Mouse (Mus musculus) MEL (cell line): Measurements from ENCODE around the gene Dhrs1. TPM values are rescaled to one million over a fixed set of nuclear protein-coding genes. Genes with fewer than 3 reads are reported as not detected.

Experiments used
- DNase-seq: peaks from one replicate; pipeline ENCODE4 v3.0.0; 2011; ENCODE audit warnings: low read depth, low spot score
- H3K27ac ChIP-seq: 2 replicates; pipeline ENCODE4 v1.5.1; 2012; ENCODE audit warnings: low read depth, mild to moderate bottlenecking, control low read depth, low read length, moderate library complexity; ENCODE audit not compliant: control insufficient read depth
- H3K27me3 ChIP-seq, 2 experiments: fragments of 150-350 bp in 1 of 2; sonication (generic) in 1 of 2; 2 replicates each; pipeline ENCODE4 v1.6.1; 2012; ENCODE audit warnings: low read length in 2 of 2, mild to moderate bottlenecking in 2 of 2, improper control_type of control experiment in 1 of 2, moderate library complexity in 1 of 2; ENCODE audit not compliant: insufficient read depth in 2 of 2, control insufficient read depth in 1 of 2
- H3K36me3 ChIP-seq, 2 experiments: 2 replicates each; pipeline ENCODE4 v1.6.1; 2012 to 2014; ENCODE audit warnings: low read length in 2 of 2, improper control_type of control experiment in 1 of 2, inconsistent platforms in 1 of 2, mild to moderate bottlenecking in 1 of 2; ENCODE audit not compliant: insufficient read depth in 2 of 2, control insufficient read depth in 1 of 2
- H3K4me1 ChIP-seq, 2 experiments: fragments of 150-350 bp in 1 of 2; sonication (generic) in 1 of 2; 2 replicates each; pipeline ENCODE4 v1.6.1; 2012; ENCODE audit warnings: low read length in 2 of 2, improper control_type of control experiment in 1 of 2, mild to moderate bottlenecking in 1 of 2; ENCODE audit not compliant: insufficient read depth in 2 of 2, control insufficient read depth in 1 of 2
- H3K4me3 ChIP-seq, 2 experiments: fragments of 150-350 bp in 1 of 2; sonication (generic) in 1 of 2; 2 replicates each; pipeline ENCODE4 v1.5.1; 2012; ENCODE audit warnings: low read depth in 2 of 2, low read length in 2 of 2, mild to moderate bottlenecking in 2 of 2, moderate library complexity in 2 of 2, control low read depth in 1 of 2, improper control_type of control experiment in 1 of 2; ENCODE audit not compliant: control insufficient read depth in 1 of 2, insufficient read depth in 1 of 2
- H3K79me2 ChIP-seq: 2 replicates; pipeline ENCODE4 v1.6.1; 2012; ENCODE audit warnings: mild to moderate bottlenecking, low read length, moderate library complexity; ENCODE audit not compliant: control insufficient read depth, poor library complexity, insufficient read depth
- H3K9ac ChIP-seq: 2 replicates; pipeline ENCODE4 v1.6.1; 2012; ENCODE audit warnings: low read depth, mild to moderate bottlenecking, control low read depth, low read length, moderate library complexity; ENCODE audit not compliant: control insufficient read depth, poor library complexity, severe bottlenecking
- H3K9me3 ChIP-seq: fragments of 150-350 bp; sonication (generic); replicated peaks from 2 replicates; pipeline ENCODE4 v1.6.1; 2012; ENCODE audit warnings: mild to moderate bottlenecking, low read length, improper control_type of control experiment, moderate library complexity; ENCODE audit not compliant: insufficient read depth
- CHD1 ChIP-seq: IDR thresholded peaks from 2 replicates; pipeline ENCODE4 v1.6.1; 2012; ENCODE audit warnings: low read depth, mild to moderate bottlenecking, inconsistent platforms, low read length, improper control_type of control experiment
- E2F4 ChIP-seq: IDR thresholded peaks from 2 replicates; pipeline ENCODE4 v1.6.1; 2011; ENCODE audit warnings: low read depth, low read length, improper control_type of control experiment, borderline replicate concordance
- ELF1 ChIP-seq: IDR thresholded peaks from 2 replicates; pipeline ENCODE4 v1.6.1; 2014; ENCODE audit warnings: low read depth, mild to moderate bottlenecking, inconsistent platforms, low read length, improper control_type of control experiment, moderate library complexity
- HCFC1 ChIP-seq: IDR thresholded peaks from 2 replicates; pipeline ENCODE4 v1.6.1; 2012; ENCODE audit warnings: low read depth, mild to moderate bottlenecking, inconsistent platforms, low read length, improper control_type of control experiment, moderate library complexity
- KAT2A ChIP-seq: conservative IDR thresholded peaks from 2 replicates; pipeline ENCODE4 v1.6.1; 2012; ENCODE audit warnings: low read depth, low read length, improper control_type of control experiment, inconsistent platforms
- MXI1 ChIP-seq: IDR thresholded peaks from 2 replicates; pipeline ENCODE4 v1.6.1; 2011; ENCODE audit warnings: mild to moderate bottlenecking, low read depth, low read length, improper control_type of control experiment
- MYB ChIP-seq: IDR thresholded peaks from 2 replicates; pipeline ENCODE4 v1.6.1; 2011; ENCODE audit warnings: mild to moderate bottlenecking, low read depth, low read length, improper control_type of control experiment
- MYC ChIP-seq: IDR thresholded peaks from 2 replicates; pipeline ENCODE4 v1.6.1; 2011; ENCODE audit warnings: low read depth, mild to moderate bottlenecking, low read length, improper control_type of control experiment, moderate library complexity
- NELFE ChIP-seq: IDR thresholded peaks from 2 replicates; pipeline ENCODE4 v1.6.1; 2011; ENCODE audit warnings: low read depth, low read length, improper control_type of control experiment
- POLR2A ChIP-seq, 2 experiments: IDR thresholded peaks; 2 replicates each; pipeline ENCODE4 v1.6.1; 2011 to 2012; ENCODE audit warnings: low read length in 2 of 2, mild to moderate bottlenecking in 2 of 2, control low read depth in 1 of 2, improper control_type of control experiment in 1 of 2, low read depth in 1 of 2, moderate library complexity in 1 of 2; ENCODE audit not compliant: control insufficient read depth in 1 of 2, insufficient read depth in 1 of 2, poor library complexity in 1 of 2
- POLR2AphosphoS2 ChIP-seq: IDR thresholded peaks from 2 replicates; pipeline ENCODE4 v1.6.1; 2011; ENCODE audit warnings: low read length, improper control_type of control experiment
- RAD21 ChIP-seq: IDR thresholded peaks from 2 replicates; pipeline ENCODE4 v1.6.1; 2011; ENCODE audit warnings: mild to moderate bottlenecking, low read depth, low read length, improper control_type of control experiment
- RCOR1 ChIP-seq: IDR thresholded peaks from 2 replicates; pipeline ENCODE4 v1.6.1; 2012; ENCODE audit warnings: low read depth, mild to moderate bottlenecking, inconsistent platforms, low read length, improper control_type of control experiment
- SIN3A ChIP-seq: IDR thresholded peaks from 2 replicates; pipeline ENCODE4 v1.6.1; 2012; ENCODE audit warnings: low read length, improper control_type of control experiment, inconsistent platforms
- SMC3 ChIP-seq: IDR thresholded peaks from 2 replicates; pipeline ENCODE4 v1.6.1; 2011; ENCODE audit warnings: low read depth, low read length, improper control_type of control experiment
- TAL1 ChIP-seq: IDR thresholded peaks from 2 replicates; pipeline ENCODE4 v1.6.1; 2012; ENCODE audit warnings: mild to moderate bottlenecking, inconsistent platforms, low read length, moderate library complexity, mixed read lengths
- TCF12 ChIP-seq: IDR thresholded peaks from 2 replicates; pipeline ENCODE4 v1.6.1; 2014; ENCODE audit warnings: low read depth, mild to moderate bottlenecking, inconsistent platforms, low read length, improper control_type of control experiment, moderate library complexity
- USF1 ChIP-seq: IDR thresholded peaks from 2 replicates; pipeline ENCODE4 v1.6.1; 2014; ENCODE audit warnings: low read depth, mild to moderate bottlenecking, inconsistent platforms, low read length, improper control_type of control experiment, moderate library complexity
- USF2 ChIP-seq, 2 experiments: IDR thresholded peaks; 2 replicates each; pipeline ENCODE4 v1.6.1; 2011 to 2012; ENCODE audit warnings: improper control_type of control experiment in 2 of 2, low read length in 2 of 2, borderline replicate concordance in 1 of 2, inconsistent platforms in 1 of 2, low read depth in 1 of 2, mild to moderate bottlenecking in 1 of 2; ENCODE audit not compliant: insufficient read depth in 1 of 2
- ZC3H11A ChIP-seq: IDR thresholded peaks from 2 replicates; pipeline ENCODE4 v1.6.1; 2012; ENCODE audit warnings: low read depth, mild to moderate bottlenecking, inconsistent platforms, low read length, improper control_type of control experiment
- ZKSCAN1 ChIP-seq: IDR thresholded peaks from 2 replicates; pipeline ENCODE4 v1.6.1; 2012; ENCODE audit warnings: low read depth, mild to moderate bottlenecking, inconsistent platforms, low read length, improper control_type of control experiment, moderate library complexity
- ZMIZ1 ChIP-seq: IDR thresholded peaks from 2 replicates; pipeline ENCODE4 v1.6.1; 2012; ENCODE audit warnings: low read depth, mild to moderate bottlenecking, inconsistent platforms, low read length, improper control_type of control experiment, moderate library complexity
- ZNF384 ChIP-seq: IDR thresholded peaks from 2 replicates; pipeline ENCODE4 v1.6.1; 2012; ENCODE audit warnings: low read depth, mild to moderate bottlenecking, inconsistent platforms, low read length, improper control_type of control experiment
- polyA plus RNA-seq, 2 experiments: library from polyadenylated mRNA; stranded (reverse) in 1 of 2; unstranded in 1 of 2; fragments of >175 nt in 1 of 2; fragments of >200 nt in 1 of 2; gene quantifications; 2 replicates each; pipeline versions ENCODE4 v1.2.1 to v1.2.4; 2012; ENCODE audit warnings: low replicate concordance in 2 of 2, low read depth in 1 of 2; ENCODE audit not compliant: insufficient read length in 2 of 2, insufficient read depth in 1 of 2, missing spikeins in 1 of 2
- total RNA-seq: library from RNA; depleted of rRNA; stranded (reverse); fragments of 300-350 nt; gene quantifications from 2 replicates; pipeline ENCODE4 v1.2.3, GENCODE M21; 2012

The Dhrs1 gene
- total and polyA plus RNA-seq, 3 experiments, result 20.0 to 48.8 TPM; not detected in 1

DNA sequence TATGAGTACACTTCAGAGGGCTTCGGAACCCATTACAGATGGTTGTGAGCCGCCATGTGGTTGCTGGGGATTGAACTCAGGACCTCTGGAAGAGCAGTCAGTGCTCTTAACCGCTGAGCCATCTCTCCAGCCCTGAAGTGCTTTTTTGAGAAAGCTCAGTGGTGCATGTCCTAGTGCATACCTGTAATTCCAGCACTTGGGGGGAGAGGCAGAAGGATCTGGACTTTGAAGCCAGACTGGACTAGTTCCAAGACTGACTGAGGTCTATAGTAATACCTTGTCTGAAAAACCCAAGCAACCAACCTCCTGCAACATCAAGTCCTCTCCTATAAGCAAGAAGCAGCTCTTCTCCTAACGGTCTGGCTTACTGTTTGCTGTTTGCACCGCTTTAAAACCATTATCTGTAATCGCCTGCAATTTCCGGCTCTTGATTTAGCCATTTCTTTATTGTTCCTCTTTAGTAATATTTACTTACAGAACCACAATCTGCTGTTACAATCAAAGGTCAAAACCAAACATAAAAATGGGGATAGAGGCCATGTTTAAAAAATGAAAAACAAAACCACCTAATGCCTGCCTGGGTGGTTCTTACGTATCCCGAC, 8.3 kb downstream of the Dhrs1 start (continued):
- TF ChIP-seq RCOR1 (peak; percentile 96), POLR2AphosphoS2 (no peak; the same call in 1 of the 2 replicates), ZNF384 (no peak), ELF1 (no peak), MXI1 (peak; percentile 50; the same call in 1 of the 2 replicates), USF2 (IDR thresholded peaks at IDR 0.05; ENCODE audit: borderline replicate concordance in 1 of 2, insufficient read depth in 1 of 2, low read depth in 1 of 2, low read length in 2 of 2) (no peak), ZKSCAN1 (no peak), E2F4 (no peak), TCF12 (peak; percentile 91), POLR2A (IDR thresholded peaks at IDR 0.05; ENCODE audit: control insufficient read depth in 1 of 2, insufficient read depth in 1 of 2, low read depth in 1 of 2, low read length in 2 of 2, poor library complexity in 1 of 2) (no peak), TAL1 (peak; percentile 70), HCFC1 (peak; percentile 56; the same call in 1 of the 2 replicates), CHD1 (no peak), USF1 (no peak), NELFE (0 out of 2 replicates have a peak, but pooled peaks have one; percentile 27), SIN3A (peak; percentile 90)

GRCm38 (mm10) chr14:55735758-55736157, 9.7 kb downstream of the Dhrs1 start:
- TF ChIP-seq POLR2AphosphoS2 (no peak), KAT2A (no peak), NELFE (no peak), TCF12 (no peak), ZNF384 (no peak), MYB (no peak), POLR2A (IDR thresholded peaks at IDR 0.05; ENCODE audit: control insufficient read depth in 1 of 2, insufficient read depth in 1 of 2, low read depth in 1 of 2, low read length in 2 of 2, poor library complexity in 1 of 2) (no peak), ZC3H11A (no peak), RAD21 (no peak), ZMIZ1 (no peak), USF1 (no peak), SMC3 (no peak), MYC (no peak)
- H3K79me2 ChIP-seq, result no peaks in the 10 kb centered on the region
- peaks cover 21 to 36% of the 10 kb centered on the region in 2 experiments for H3K4me1 ChIP-seq
- H3K4me3 ChIP-seq, result no peak overlapping the region
- no peaks in the 10 kb centered on the region for H3K9me3 ChIP-seq
- no peak overlapping the region for H3K27ac ChIP-seq
- peaks cover 0 to 26% of the 10 kb centered on the region in 2 experiments; a peak in 2 of 4 replicates for H3K36me3 ChIP-seq
- H3K9ac ChIP-seq, result no peak overlapping the region
- no peaks in the 10 kb centered on the region for H3K27me3 ChIP-seq
- no peak for DNase-seq
